Mouse (Mus musculus) limb, embryonic 14.5 days (tissue): ENCODE measurements around the gene Commd6. TPM values are rescaled to one million over a fixed set of nuclear protein-coding genes. Genes with fewer than 3 reads are reported as not detected.

Source experiments
- ATAC-seq: fragments of 200-750 bp; cut with Nextera tagmentation; 2 replicates; pipeline ENCODE4 v1.8.0; 2017; ENCODE audit warnings: low read depth, moderate number of reproducible peaks, moderate TSS enrichment; ENCODE audit not compliant: low FRiP score
- DNase-seq: peaks from one replicate; pipeline ENCODE4 v3.0.0-alpha.2; 2015; ENCODE audit warnings: low spot score
- H3K27ac ChIP-seq: fragments of 300-500 bp; sonication (generic); replicated peaks from 2 replicates; pipeline ENCODE4 v1.5.1; 2014; ENCODE audit warnings: low read depth, mild to moderate bottlenecking, low read length, moderate library complexity, mixed read lengths
- H3K27me3 ChIP-seq: fragments of 300-500 bp; sonication (generic); 2 replicates; pipeline ENCODE4 v1.6.1; 2014; ENCODE audit warnings: low read length, mixed read lengths; ENCODE audit not compliant: control insufficient read depth, insufficient read depth
- H3K36me3 ChIP-seq: fragments of 300-500 bp; sonication (generic); 2 replicates; pipeline ENCODE4 v1.6.1; 2014; ENCODE audit warnings: mild to moderate bottlenecking, low read length, moderate library complexity, mixed read lengths; ENCODE audit not compliant: control insufficient read depth, insufficient read depth
- H3K4me1 ChIP-seq: fragments of 300-500 bp; sonication (generic); 2 replicates; pipeline ENCODE4 v1.6.1; 2014; ENCODE audit warnings: antibody characterized with exemption, low read length, mixed read lengths; ENCODE audit not compliant: control insufficient read depth, insufficient read depth
- H3K4me2 ChIP-seq: fragments of 300-500 bp; sonication (generic); replicated peaks from 2 replicates; pipeline ENCODE4 v1.6.1; 2014; ENCODE audit warnings: low read depth, mild to moderate bottlenecking, low read length, moderate library complexity; ENCODE audit not compliant: severe bottlenecking
- H3K4me3 ChIP-seq: fragments of 300-500 bp; sonication (generic); replicated peaks from 2 replicates; pipeline ENCODE4 v1.5.1; 2014; ENCODE audit warnings: low read length
- H3K9ac ChIP-seq: fragments of 300-500 bp; sonication (generic); 2 replicates; pipeline ENCODE4 v1.6.1; 2014; ENCODE audit warnings: mild to moderate bottlenecking, low read depth, low read length, moderate library complexity; ENCODE audit not compliant: severe bottlenecking
- H3K9me3 ChIP-seq: fragments of 300-500 bp; sonication (generic); 2 replicates; pipeline ENCODE4 v1.6.1; 2016; ENCODE audit warnings: low read length; ENCODE audit not compliant: control insufficient read depth
- POLR2A ChIP-seq: fragments of 200-500 bp; IDR thresholded peaks from 2 replicates; pipeline ENCODE4 v1.8.0; 2012; ENCODE audit warnings: inconsistent platforms, mild to moderate bottlenecking, moderate library complexity, borderline replicate concordance; ENCODE audit not compliant: insufficient read depth, insufficient read length; ENCODE audit errors: extremely low read depth
- WGBS: fragments of 180-500 bp; shearing (Covaris S2); extraction: QIAGEN DNeasy Blood & Tissue Kit; methylation state at CpG from one replicate; pipeline ENCODE4 v1.1.7; 2014; 5-methylcytosine and 5-hydroxymethylcytosine counted together
- polyA plus RNA-seq, 2 experiments: library from polyadenylated mRNA; depleted of rRNA in 1 of 2; stranded (reverse) in 1 of 2; unstranded in 1 of 2; fragments of >200 nt; fragmentation: Nextera tagmentation in 1 of 2; extraction: Ambion mirVana in 1 of 2; gene quantifications; 2 replicates each; pipeline versions ENCODE4 v1.2.1 to v1.2.3; 2012 to 2014

Gene Commd6
- polyA plus RNA-seq, 2 experiments, result 40.9 to 76.5 TPM

DNA sequence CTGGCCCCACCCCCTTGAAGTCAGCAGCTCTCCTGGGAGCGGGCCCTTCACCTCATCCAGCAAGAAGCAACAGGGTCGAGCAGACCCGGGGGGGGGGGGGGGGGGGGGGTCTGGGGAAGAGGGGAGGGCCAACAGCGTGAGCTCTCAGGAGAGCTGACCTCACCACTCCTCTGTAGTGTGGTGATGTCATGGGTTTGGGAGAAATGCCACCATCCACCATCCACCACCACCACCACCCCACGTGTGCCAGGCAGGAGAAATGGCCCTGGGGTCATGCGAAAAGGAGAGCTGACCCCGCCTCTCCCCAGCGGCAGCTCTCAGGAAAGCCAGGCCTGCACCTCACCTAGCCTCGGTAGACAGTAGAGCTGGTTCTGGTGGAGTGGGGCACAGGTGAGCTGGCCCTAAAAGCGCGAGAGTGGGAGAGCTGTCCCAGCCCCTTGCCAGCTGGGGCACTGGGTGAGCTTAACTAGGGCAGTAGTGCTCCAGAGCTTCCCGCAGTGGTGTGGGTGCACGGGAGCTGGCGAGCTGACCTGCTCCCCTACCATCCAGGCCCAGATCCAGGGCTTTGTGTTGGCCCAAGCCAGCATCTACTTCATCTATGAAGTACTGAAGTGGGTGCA is 43.3 kb downstream of the Commd6 start:
- no peak for ATAC-seq

DNA sequence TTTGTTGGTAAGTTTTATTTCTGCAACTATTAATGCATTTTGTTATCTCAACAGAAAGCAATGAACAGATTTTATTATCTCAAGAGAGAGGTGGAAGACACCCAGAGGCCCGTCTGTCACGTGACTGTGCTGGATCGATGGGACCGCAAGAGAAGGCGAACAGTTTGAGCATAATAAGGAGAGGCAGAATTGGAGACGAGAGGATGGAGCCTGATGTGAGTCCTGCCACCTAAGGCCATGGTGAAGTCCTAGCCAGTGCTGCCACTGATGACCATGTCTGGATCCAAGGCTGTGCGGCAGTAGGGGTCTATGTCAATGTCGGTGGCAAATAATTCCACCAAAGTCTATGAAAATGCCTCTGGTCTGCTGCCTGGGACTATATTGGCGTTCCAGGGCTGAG is 43.8 kb downstream of the Commd6 start:
- Histone ChIP-seq H3K36me3 (no peaks in the 10 kb centered on the region), H3K4me2 (no peak overlapping the region), H3K27me3 (no peaks in the 10 kb centered on the region), H3K4me3 (no peak overlapping the region), H3K4me1 (no peaks in the 10 kb centered on the region), H3K9me3 (no peaks in the 10 kb centered on the region), H3K27ac (no peak overlapping the region), H3K9ac (no peak overlapping the region)
- no peak for ATAC-seq
- TF ChIP-seq POLR2A, result no peak
- WGBS, result 95% methylated on average over 9 of the region's 9 CpGs
- no peak for DNase-seq

More for the DNA sequence above, 43.3 kb downstream of the Commd6 start:
- Histone ChIP-seq H3K4me1 (no peaks in the 10 kb centered on the region), H3K9ac (no peak overlapping the region), H3K4me2 (no peak overlapping the region), H3K36me3 (no peaks in the 10 kb centered on the region), H3K27me3 (no peaks in the 10 kb centered on the region), H3K4me3 (no peak overlapping the region), H3K27ac (no peak overlapping the region), H3K9me3 (no peaks in the 10 kb centered on the region)
- DNase-seq, result no peak
- TF ChIP-seq POLR2A, result no peak
- 83% methylated on average over 8 of the region's 14 CpGs for WGBS

DNA sequence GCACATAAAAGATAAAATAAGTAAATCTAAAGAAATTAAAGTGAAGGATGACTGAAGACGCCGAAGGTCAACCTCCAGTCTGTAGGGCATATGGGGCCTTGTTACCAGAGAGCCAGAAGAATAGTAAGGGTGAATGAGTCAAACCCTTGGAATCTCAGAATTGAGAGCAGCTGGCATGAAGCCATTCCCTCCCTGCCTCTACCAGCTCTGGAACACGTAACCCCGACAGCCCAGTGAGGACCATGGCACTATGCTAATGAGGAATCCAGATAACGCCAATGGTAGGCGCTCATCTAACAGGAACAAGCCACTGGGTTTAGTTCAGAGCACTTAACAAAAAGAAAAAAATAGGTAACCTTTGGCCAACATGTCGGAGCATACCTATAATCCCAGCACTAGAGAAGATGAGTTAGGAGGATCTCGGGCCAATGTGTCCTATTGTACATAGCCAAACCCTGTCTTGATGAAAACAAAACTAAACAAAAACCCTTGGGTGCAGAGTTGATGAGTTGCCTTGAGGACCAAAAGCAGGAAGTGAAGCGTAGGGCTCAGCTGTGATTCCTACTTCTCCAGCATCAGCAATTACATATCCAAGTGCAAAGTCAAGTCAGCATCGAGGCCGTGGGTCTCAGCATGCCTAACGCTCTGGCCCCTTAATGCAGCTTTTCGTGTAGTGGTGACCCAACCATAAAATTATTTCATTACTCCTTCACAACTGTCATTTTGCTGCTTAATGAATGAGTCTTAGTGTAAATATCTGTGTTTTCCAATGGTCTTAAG is 45.0 kb downstream of the Commd6 start:
- Histone ChIP-seq H3K36me3 (no peaks in the 10 kb centered on the region), H3K4me1 (no peaks in the 10 kb centered on the region), H3K4me2 (no peak overlapping the region), H3K4me3 (no peak overlapping the region), H3K27ac (no peak overlapping the region), H3K27me3 (no peaks in the 10 kb centered on the region), H3K9me3 (no peaks in the 10 kb centered on the region), H3K9ac (no peak overlapping the region)
- WGBS, result 88% methylated on average over 13 of the region's 13 CpGs
- no peak for TF ChIP-seq POLR2A
- no peak for DNase-seq
- no peak for ATAC-seq

DNA sequence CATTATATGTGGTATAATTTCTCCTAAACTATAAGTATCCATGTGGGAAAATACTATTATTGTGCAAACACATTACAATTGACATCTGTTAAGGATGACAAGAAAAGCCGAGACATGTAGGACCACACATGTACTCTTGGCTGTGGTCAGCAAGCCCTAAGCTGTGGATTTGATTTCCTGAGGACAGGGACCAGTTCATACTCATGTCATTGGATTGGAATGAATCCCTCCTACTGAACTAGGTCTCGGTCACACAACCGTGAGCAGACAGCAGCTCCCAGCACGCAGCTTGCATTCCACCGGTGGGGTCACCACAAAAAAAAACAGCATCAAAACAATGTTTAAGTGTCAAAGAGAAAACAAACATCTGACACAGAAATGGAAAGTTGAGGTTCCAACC is 46.5 kb downstream of the Commd6 start:
- Histone ChIP-seq H3K27ac (no peak overlapping the region), H3K9me3 (no peaks in the 10 kb centered on the region), H3K27me3 (no peaks in the 10 kb centered on the region), H3K9ac (no peak overlapping the region), H3K36me3 (no peaks in the 10 kb centered on the region), H3K4me3 (no peak overlapping the region), H3K4me2 (no peak overlapping the region), H3K4me1 (no peaks in the 10 kb centered on the region)
- ATAC-seq, result no peak
- 83% methylated on average over 5 of the region's 5 CpGs for WGBS
- TF ChIP-seq POLR2A, result no peak
- no peak for DNase-seq

DNA sequence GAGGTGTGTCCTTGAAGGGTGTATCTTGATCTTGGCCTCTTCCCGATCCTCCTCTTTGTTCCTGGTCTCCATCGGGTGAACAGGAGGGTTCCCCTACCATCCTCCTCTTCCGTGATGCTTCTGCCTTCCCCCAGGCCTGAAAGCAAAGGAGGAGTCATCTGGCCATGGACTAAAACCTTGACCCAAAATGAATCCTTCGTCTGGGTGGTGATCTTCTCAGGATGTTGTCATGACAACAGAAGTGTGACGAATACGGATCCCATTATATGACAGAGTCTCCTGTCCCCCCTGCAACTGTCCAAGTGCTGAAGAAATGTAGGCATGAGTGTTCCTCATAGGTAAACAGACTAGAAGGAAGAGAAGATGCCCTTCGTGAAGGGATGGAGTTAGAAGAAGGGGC is 47.1 kb downstream of the Commd6 start:
- no peaks in the 10 kb centered on the region for H3K36me3 ChIP-seq
- no peaks in the 10 kb centered on the region for H3K4me1 ChIP-seq
- no peaks in the 10 kb centered on the region for H3K27me3 ChIP-seq
- ATAC-seq (no peak), DNase-seq (no peak)
- TF ChIP-seq POLR2A, result no peak
- 86% methylated on average over 7 of the region's 7 CpGs for WGBS
- H3K4me3 ChIP-seq, result no peak overlapping the region
- no peaks in the 10 kb centered on the region for H3K9me3 ChIP-seq
- H3K27ac ChIP-seq, result no peak overlapping the region
- no peak overlapping the region for H3K9ac ChIP-seq
- H3K4me2 ChIP-seq, result no peak overlapping the region
